Mouse (Mus musculus) lung, postnatal 4 days (tissue): Measurements from ENCODE around the gene Tspan18.

ENCODE experiments used
- DNase-seq, 2 experiments: peaks; one replicate each; pipeline ENCODE4 v3.0.0; 2021

Gene Tspan18

DNA sequence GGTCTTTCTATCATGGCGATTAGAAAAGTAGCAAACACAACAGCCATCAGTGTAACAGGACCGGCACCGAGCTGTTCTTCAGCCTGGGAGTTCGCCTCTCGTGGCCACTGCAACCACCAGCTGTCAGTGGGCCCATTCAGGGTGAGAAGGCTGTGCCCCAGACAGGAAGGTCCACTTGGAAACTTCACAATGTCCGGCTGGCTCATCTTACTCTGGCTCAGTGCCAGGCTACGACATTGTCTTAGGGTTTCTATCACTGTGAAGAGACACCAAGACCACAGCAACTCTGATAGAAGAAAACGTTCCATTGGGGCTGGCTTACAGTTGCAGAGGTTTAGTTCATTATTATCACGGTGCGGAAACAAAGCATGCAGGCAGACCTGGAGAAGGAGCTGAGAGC, 45.1 kb downstream of the Tspan18 start:
- peak; percentile 56 to 68 for DNase-seq

DNA sequence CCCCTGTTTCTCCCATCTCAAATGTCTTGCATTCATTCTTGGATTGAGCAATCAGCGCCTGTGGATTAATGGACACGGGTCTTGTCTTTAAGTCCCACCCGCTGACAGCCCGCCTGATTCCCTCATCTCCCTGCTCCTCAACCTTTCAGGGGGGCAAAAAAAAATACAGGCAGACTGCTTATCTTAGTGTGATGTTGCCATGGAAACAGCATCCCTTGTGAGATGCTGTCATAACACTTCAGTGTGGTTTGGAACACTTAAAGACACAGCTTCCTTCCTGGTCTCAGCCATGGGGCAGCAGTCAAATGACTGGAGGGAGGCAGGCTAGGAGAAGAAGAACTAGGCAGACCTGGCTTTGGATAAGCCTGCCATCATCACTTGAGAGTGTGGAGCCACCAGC, 47.0 kb downstream of the Tspan18 start:
- DNase-seq = no peak

DNA sequence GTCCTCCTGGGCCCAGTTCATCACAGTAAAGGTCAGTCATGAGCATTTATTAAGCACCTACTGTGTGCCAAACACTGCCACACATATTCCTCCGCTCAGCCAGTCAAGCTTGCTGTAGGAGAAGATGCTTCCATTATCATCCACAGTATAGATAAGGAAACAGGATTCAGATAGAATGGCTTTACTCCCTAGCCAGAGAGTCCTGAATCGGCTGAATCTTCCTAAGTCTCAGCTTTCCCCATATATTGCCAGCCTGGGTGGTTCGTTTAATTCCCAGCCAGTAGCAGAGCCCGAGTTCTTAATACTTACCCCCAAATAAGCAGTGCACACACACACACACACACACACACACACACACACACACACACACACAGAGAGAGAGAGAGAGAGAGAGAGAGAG, 47.6 kb downstream of the Tspan18 start:
- no peak for DNase-seq

DNA sequence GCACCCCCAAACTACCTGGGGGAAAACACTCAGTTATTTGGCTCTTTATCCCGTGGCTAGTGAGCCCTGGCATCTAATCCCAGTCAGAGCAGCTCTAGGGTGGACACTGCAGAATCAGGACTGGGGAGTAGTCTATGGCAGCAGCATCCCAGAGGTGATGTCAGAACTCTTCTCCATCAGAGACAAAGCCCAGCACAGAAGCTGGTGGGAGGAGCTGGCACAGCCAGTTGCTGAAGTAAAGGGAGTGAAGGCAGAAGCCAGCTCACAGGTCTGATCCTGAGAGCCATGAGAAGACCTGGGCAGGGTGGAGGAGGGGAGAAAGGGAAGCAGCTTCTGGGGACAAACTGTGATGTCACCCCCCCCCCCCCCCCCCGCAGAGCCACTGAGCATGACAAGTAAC, 48.0 kb downstream of the Tspan18 start:
- no peak for DNase-seq

DNA sequence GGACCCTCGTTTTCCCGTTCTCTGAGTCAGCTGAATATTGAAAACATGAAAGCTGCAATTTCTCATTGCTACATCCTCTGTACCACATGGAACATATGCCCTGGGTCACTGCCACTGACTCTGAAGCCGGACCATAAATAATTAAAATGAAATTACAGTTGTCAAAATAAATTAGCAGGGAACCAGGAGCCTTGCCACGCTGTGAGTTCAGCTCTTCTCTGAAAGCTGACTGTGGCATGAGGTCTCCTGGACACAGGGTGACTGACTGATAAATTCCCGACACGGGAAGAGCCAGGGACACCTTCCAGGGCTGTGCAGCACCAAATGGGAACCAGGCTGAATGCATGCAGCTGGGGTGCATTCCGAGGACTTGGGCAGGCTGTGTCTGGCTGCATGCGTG, 48.5 kb downstream of the Tspan18 start:
- no peak for DNase-seq

DNA sequence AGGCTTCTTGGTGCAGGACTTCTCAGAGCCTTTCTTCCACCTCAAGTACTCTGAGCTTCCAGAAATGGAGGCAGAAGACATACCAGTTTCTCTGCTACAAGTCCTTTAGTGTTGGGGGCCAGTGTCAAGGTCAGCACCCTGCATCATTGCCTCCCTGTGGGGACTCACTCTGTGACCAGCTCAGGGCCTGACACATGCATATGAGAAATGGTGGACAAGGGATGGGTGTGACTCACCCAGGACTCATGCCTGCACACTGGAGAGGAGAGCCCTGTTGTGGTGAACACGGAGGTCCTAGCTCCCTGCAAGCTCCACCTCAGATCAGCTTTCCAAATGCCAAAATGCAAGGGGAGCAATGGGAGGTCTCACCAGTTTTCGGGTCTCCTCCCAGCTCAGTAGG, 49.7 kb downstream of the Tspan18 start:
- no peak for DNase-seq

DNA sequence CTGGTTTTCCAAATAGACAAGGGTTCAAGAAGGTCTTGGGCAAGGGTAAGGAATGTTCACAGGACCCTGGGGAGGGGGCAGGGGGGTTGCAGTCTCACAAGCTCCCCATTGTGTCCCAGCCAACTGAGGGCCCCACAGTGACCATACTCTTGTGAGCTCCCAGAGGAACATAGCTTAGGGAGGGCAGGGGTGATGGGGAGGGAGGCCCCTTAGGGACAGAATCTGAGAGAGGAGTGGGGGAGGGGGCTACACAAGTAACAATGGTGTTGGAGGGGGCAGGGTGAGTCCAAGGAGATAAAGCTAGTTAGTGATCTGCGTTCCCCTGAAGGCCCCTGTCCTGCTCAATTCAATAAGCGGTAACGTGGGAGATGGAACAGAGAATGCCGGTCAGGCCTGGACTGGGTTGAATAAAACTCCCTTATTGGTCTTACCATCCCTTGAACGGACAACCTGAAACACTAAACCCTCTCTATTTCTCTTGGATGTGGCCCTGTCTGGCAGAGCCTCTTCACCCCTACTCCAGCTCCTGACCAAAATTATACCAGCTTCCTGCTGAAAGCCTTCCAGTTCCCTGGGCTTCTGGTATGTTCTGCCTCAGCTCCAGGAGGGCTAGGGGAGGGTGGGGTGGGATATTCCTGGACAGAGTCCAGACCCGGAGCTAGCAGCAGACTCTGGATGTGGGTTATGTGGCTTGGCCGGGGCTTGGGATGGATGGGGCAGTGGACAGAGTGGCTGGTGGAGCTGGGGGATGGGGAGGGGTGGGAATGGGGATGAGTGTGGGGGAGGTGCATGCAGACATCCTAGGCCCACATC, 50.6 kb downstream of the Tspan18 start:
- DNase-seq = no peak

DNA sequence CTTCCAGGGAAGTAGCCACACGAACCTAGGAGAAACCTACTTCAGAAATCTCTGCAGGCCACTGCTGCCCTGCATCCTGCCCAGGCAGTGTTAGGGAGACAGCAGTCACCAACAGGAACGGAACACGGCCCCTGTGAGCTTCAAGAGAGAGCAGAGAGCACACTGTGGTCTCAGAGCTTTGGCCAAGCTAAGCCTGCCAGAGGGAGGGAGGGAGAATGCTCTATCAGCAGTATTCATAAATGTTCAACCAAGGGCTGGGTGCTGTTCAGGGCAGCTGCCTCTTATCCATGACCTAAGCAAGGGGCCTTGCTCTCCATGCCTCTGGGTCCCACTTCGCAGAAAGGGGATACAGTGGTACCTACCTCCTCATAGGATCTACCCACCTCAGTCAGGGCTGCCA, 51.7 kb downstream of the Tspan18 start:
- no peak for DNase-seq

DNA sequence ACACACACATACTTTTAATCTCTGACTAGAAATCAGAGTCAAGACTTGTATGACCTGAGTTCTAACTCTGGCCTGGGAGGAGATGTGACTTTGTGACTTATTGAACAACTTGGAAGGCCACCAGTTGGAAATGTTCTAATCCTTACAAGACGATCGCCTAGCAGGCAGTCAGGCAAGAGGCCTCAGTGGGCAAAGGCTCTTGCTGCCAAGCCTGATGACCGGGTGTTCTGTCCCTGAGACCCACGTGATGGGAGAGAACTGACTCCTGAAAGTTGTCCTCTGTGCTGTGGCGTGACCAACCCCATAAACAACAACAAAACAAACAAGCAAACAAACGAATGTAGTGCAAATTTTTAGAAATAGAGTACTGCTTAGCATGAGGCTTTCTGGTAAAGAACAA, 52.8 kb downstream of the Tspan18 start:
- DNase-seq = no peak

DNA sequence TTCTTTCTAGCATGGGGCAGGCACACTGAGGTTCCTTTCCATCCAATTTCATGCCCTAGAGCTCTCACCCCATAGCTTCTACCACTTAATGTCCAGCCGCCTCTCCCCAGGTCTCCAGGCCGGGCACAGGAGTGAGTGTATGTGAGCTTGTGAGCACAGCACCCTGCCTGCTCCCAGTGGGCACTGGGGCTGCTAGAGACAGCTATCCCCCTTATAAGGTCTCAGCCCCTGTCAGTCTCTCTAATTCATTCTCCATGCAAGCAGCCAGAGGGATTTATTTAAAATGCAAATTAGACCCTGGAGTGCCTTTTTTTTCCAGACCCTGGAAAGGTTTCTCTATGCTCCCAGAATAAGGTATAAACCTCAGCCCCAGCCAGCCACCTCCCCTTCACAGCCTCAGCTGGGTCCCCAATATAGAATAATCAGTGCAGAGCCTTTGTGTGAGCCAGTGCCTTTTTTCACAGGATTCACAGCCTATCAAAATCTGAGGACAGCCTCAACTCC, 54.1 kb downstream of the Tspan18 start:
- DNase-seq = no peak

DNA sequence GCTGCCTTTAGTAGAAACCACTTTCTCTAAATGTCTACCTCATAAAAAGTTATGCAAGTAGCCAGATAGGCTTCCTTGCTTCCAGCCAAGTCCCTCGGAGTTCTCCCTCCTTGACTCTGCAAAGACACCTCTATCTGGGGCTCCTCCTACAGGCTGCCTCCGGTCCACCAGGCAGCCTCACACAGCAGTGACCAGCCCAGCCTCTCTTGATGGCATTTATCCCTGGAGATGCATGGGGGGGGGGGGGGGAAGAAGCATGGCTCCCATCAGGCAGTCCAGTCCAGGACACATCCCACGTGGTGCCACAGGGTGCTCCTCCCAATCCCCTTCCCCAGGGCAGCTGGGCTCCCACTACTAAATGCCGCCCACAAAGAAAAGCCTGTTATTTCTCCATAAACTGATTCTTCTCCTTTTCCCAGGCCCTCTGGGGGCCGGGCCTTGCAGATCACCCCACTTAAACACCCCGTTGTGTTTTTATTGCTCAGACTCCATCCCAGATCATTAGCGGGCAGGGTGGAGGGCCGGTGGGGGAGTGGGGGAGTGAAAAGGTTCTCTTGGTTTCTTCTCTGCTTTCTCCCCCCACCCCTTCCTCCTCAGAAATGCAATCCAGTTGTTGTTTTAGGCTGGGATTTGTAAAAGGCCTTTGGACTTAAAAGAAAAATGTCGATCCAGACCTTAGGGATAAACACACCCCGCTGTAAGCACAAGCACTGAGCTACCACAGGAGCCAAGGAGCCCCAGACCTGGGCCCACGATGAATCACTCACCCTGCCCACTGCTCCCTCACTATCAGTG, 55.9 kb downstream of the Tspan18 start:
- DNase-seq = peak; percentile 18 to 38

DNA sequence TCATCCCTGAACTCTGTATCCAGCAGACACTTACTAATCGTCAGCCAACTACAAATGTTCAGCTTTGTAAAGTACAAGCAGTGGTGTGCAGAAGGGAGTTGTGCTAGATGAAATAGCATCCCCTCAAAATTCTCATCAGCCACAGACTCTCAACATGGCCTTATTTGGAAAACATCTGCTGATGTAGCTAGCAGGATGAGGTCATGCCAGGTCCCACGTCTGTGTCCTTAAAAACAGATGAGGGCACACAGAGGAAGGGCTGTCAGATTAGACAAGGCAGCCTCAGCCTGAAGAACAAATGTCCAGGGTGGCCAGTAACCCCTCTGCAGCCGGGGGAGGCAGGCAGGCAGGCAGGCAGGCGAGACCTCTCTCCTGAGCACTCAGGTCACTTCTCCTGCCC, 56.8 kb downstream of the Tspan18 start:
- DNase-seq = no peak

DNA sequence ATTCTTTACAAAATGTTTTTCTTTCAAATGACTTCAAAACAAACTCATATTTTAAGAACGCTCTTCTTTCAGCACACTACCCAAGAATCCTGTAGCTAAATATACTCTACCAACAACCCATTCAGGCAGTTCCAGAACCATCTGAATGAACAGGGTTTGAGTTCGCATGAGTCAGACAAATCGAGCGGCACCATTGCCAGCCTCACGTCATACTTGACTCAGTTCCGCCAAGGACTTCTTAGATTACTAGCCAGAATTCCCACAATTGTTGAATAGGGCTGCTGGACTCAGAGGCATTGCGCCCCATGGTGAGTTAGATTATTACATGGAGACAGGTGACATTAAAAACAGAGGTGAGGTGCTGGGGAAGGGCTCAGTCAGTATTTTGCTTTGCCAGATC, 58.3 kb downstream of the Tspan18 start:
- DNase-seq = no peak

DNA sequence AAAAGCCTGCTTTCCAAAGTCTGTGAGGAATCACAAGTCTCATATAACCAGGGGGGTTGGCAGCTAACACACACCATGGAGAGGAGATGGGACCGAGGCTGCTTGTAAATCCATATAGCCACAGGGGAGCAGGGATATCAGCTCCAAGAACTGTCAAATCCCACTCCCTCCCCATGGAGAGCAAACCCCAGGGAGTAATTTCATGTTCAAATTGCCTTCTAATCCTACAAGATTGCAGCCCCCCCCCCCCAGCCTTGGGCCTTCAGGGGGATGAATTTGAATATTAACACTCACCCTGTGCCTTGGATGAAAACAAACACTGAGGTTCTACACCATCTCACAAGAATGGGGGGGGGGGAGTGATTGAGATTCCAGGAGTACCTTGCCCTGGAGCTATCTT, 60.4 kb downstream of the Tspan18 start:
- DNase-seq = no peak

DNA sequence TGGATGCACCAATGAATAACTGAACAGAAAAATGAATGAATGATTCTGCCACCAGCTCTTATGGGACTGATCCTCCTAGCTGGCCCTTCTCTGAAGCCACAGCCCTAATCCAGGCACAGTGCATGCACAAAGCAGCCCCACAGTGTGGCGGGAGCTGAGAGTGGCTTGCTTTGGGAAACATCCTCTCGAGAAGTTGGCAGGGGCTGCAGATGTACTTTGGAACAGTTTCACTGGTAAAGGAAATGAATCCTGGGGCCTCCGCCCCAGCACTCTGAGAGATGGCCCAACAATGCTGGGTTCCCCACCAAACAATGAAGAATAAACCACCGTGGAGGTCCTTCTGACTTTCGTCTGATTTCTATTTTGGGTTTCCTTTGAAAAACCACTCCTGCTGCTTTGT, 64.2 kb downstream of the Tspan18 start:
- peak; percentile 37 to 54 for DNase-seq

DNA sequence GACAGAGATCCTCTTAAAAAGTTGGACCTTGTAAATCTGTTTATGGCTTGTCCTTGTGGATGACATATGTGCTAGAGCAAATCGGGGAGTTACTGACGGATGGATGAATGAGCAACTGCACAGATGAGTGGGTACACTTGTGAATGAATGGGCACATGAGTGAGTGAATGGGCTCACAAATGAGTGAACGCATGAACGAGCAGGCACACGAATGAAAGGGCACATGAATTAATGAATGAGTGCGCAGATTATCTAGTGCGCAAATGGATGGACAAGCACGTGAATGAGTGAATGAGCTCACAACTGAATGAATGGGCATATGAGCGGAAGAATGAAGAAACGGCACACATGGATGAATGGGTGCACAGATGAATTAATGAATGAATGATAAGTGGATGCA, 64.7 kb downstream of the Tspan18 start:
- no peak for DNase-seq

DNA sequence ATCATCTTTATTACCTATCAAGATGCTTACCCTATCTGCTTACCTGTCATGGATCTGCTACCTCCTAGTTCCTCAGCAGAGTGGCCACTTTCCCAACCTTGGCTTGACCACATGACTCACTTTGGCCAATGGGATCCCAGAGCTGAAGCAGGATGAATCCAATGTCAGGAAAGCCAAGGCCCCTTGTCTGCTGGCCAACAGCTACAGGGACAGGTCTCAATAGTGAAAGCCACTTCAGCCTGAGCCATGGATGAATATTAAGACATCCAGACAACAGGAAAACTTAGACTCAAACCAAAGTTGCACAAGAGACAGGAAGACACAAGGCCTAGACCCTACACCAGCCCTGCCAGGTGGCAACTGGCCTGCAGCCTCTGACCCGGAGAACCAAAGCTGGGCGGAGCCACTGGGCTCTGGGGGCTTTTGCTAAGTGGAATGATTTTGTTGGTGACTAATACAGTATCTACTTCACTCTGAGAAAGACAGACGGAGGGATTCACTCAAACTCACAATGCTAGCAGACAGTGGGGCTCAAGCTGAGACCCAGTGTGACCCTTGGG, 65.5 kb downstream of the Tspan18 start:
- DNase-seq = no peak

DNA sequence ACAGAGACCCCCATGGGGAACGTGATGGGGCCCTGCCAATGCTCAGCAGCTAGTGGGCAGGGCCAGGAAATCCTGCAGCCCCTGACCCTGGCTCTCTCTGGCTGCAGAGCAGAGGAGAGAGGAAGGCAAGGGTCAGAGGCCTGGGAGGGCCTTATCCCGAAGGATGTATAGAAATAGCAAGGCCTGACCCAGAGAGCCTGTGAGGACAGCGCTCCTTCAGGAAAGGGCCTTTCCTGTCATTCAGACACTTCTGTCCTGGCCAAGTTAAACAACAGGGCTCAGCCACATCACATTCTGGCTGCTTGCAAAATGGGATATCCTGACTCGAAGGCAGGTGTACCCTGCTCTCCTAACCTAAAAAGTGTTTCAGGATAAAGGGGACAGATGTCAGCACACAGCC, 66.5 kb downstream of the Tspan18 start:
- DNase-seq = peak; percentile 40 to 69

DNA sequence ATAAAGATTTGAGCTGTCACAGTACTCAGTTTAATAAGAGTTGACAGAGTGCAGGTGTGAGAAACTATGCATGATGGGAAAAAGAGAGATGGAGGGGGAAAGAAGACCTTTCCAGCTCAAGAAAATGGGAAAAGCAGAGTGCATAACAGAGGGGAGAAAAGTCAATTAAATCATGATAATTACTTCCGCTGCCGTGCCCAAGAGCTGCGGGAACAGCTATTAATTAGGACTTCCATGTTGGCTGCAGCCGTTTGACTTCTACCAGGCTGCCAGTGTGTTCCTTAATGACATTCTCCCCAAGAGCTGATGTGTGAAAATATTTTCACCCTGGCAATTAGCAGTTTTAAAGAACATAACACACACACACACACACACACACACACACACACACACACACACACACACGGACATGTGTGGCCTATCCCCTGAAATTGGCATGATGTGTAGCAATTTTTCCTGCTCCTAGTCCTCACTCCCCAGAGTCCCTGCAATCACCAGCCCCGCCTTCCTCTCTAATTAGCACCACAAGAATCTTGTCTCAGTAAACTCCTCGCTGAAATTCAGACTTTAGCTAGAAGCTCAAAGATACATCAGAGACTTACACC, 67.6 kb downstream of the Tspan18 start:
- no peak for DNase-seq

DNA sequence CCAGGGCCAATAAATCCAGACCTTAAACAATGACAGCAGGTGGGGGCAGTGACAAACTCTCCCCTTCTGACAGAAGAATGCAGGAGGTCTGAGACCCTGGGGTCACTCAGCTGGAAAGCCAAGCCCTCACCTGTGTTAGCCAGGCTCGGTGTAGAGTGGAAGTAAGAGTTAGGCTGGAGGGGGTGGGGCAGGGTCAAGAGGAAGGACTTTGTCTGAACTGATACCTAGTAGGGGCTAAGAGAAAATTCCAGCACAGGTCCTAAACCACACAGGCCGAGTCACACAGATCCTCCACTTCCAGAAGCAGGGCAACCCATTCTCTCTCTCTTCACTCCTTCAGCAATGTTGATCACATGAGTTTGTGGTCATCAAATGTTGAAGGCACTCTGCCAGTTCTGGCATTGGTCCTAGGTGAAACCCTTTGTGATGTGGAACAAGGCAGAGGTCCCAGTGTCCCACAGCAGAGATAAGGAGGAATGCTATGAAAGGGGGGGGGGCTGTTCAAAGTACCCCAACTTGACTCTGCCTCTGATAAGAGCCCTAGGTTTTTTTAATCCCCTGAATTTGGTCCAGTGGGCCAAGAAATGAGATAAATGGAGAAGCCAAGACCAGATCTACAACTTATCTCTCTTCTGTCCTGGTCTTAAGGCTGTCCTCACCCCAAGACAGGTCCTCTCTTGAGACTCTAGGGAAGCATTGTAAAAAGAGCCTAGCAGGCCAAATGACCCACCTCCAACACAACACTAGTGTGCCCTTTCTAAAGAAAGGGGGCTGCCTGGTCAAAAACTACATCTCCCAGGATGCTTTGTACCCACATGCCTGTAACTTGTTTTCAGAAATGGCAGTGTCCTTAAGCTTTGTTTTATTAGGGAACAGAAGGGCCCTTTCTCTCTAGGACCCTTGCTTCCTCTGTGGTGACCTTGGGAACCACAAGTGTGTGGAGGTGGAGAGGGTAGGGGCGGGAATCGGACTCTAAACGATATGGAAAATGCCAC, 71.7 kb downstream of the Tspan18 start:
- DNase-seq = peak in 1 of 2 experiments; percentile 25

DNA sequence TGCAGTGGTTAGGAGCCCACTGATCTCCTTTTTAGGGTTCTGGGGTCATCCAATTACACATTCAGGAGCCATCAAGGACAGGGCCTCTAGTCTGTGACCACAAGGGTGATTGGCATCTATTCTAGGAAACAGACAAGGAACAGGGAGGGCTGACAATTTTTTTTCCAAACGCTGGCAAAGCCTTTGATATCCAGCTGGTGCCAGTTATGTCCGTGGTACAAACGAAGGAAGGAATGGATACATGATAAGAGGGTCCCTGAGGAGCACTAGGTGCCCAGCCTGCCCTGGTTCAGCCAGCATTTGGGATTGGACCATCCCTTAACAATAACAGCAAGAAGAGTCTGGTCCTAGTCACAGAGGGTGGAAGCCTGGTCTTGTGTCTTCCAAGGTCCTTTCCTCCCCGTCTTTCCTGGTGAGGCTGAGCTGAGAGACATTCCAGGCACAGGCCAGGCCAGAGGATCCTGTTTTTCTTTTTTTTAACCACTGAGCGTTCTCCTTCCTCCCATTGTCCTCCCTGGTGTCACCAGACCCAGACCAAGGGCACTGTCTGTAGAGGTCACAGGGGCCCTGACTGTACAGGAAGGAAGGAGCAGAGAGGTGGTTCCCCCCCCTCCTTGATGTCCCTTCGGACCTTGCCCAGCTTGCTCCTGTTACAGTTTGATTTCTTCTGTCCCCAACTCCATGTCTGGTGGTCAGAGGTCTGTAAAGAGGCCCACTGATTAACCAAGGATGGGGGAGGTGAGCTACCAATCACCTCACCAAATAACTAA, 72.6 kb downstream of the Tspan18 start:
- DNase-seq = peak; percentile 34 to 72
